Mouse (Mus musculus) colon, adult 2 months (tissue): ENCODE results near the gene Tmx1. TPM values are rescaled to one million over a fixed set of nuclear protein-coding genes. Genes with fewer than 3 reads are reported as not detected.

Source experiments
- polyA plus RNA-seq: library from polyadenylated mRNA; depleted of rRNA; stranded (reverse); fragments of >200 nt; gene quantifications from 2 replicates; pipeline ENCODE4 v1.2.3, GENCODE M21; 2012; rRNA removed

Gene Tmx1
- polyA plus RNA-seq, result 4.7 and 5.0 TPM in 2 replicates

GRCm38 (mm10) chr12:70452726-70453645, at the start of gene Tmx1:
Gene Tmx1 (plus strand): TSS chr12:70453095.

Other genes starting within 250 kb of the Tmx1 start
- 5.3 and 6.5 TPM in 2 replicates for gene Pygl, start 221.6 kb upstream of the Tmx1 start, polyA plus RNA-seq
- gene Trim9, start 105.5 kb upstream of the Tmx1 start, polyA plus RNA-seq, result 0.64 and 0.65 TPM in 2 replicates